9 mouse cellular contexts compared by ENCODE assay signal in the genomic region with DNA sequence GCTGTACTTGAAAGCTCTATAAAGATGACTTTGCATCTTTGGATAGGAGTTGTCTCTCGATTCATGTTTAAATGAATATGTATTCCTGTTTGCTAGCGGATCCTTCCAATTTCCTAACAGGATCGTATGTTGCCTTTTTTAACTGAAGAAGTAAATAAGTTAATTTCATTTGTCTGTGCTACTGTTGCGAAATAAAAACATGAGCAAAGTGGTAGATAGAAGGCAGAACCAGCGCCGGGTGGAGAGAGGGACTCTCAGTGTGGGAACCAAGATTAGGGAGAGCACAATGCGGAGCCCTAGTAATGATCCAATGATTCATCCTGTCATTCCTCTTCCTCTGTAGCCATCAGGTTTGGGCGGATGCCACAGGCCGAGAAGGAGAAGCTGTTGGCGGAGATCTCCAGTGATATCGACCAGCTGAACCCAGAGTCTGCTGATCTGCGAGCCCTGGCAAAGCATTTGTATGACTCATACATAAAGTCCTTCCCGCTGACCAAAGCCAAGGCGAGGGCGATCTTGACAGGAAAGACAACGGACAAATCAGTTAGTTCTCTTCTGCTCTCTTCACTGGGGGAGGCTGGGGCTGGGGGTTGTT.
DNase-seq lines count a peak whose midpoint lies in the region; ATAC-seq lines count a peak whose summit lies in the region.
"Had no signal": no experiment of that assay in that cellular context is flagged by ENCODE, and none has a peak within 500 bp of the region (broad histone marks: within the 10 kb centered on the region; RNA-seq: fewer than 3 reads in every experiment).

No protein-coding gene starts in this region.

- H3K4me3 ChIP-seq in stomach, embryonic 16.5 days (replicated peaks; ENCODE audit: low read length) = no peak overlapping the region
- no peak overlapping the region for H3K4me3 ChIP-seq in hindbrain, embryonic 13.5 days
- H3K4me3 ChIP-seq: embryonic facial prominence, embryonic 15.5 days had no signal

- 49% methylated on average over 16 of the region's 16 CpGs for WGBS in stomach, embryonic 16.5 days
- 91% methylated on average over 16 of the region's 16 CpGs for WGBS in hindbrain, embryonic 13.5 days

- H3K4me2 ChIP-seq in stomach, embryonic 16.5 days (ENCODE audit: low read depth, low read length) = no peak overlapping the region
- no peak overlapping the region for H3K4me2 ChIP-seq in hindbrain, embryonic 13.5 days
- H3K4me2 ChIP-seq: embryonic facial prominence, embryonic 15.5 days had no signal

- H3K27me3 ChIP-seq in stomach, embryonic 16.5 days (ENCODE audit: control insufficient read depth, insufficient read depth, low read length) = no peaks in the 10 kb centered on the region
- H3K27me3 ChIP-seq in hindbrain, embryonic 13.5 days = no peaks in the 10 kb centered on the region
- H3K27me3 ChIP-seq: embryonic facial prominence, embryonic 15.5 days had no signal

- H3K27ac ChIP-seq in stomach, embryonic 16.5 days (ENCODE audit: low read length) = peak overlapping the region; percentile 84
- no peak overlapping the region for H3K27ac ChIP-seq in hindbrain, embryonic 13.5 days
- H3K27ac ChIP-seq: embryonic facial prominence, embryonic 15.5 days had no signal

- H3K9ac ChIP-seq in stomach, embryonic 16.5 days (ENCODE audit: low read length) = no peak overlapping the region
- no peak overlapping the region for H3K9ac ChIP-seq in hindbrain, embryonic 13.5 days
- H3K9ac ChIP-seq: embryonic facial prominence, embryonic 15.5 days had no signal

- H3K4me1 ChIP-seq in stomach, embryonic 16.5 days (ENCODE audit: control insufficient read depth, insufficient read depth, low read length) = peaks cover 16% of the 10 kb centered on the region
- H3K4me1 ChIP-seq in hindbrain, embryonic 13.5 days (replicated peaks) = no peaks in the 10 kb centered on the region; the same call in 1 of the 2 replicates
- H3K4me1 ChIP-seq: embryonic facial prominence, embryonic 15.5 days had no signal

- no peaks in the 10 kb centered on the region for H3K36me3 ChIP-seq in stomach, embryonic 16.5 days (ENCODE audit: control insufficient read depth, insufficient read depth, low read length)
- H3K36me3 ChIP-seq in hindbrain, embryonic 13.5 days = no peaks in the 10 kb centered on the region
- H3K36me3 ChIP-seq: embryonic facial prominence, embryonic 15.5 days had no signal

- H3K9me3 ChIP-seq in stomach, embryonic 16.5 days (replicated peaks; ENCODE audit: control insufficient read depth, low read length) = no peaks in the 10 kb centered on the region
- no peaks in the 10 kb centered on the region for H3K9me3 ChIP-seq in hindbrain, embryonic 13.5 days
- H3K9me3 ChIP-seq: embryonic facial prominence, embryonic 15.5 days had no signal

- ATAC-seq in granulocyte monocyte progenitor cell, adult 5-6 weeks (replicated peaks; ENCODE audit: poor library complexity, severe bottlenecking) = peak; percentile 46; the same call in 1 of the 2 replicates
- ATAC-seq in stomach, embryonic 16.5 days (ENCODE audit: insufficient read depth, low FRiP score) = peak; percentile 81
- ATAC-seq in hindbrain, embryonic 13.5 days (ENCODE audit: low FRiP score) = no peak

- peak; percentile 5 to 9 for DNase-seq in spleen, postnatal 36 days (ENCODE audit: low spot score in 2 of 2)
- no peak for DNase-seq in spleen, postnatal 10 days (ENCODE audit: low spot score in 2 of 2)
- DNase-seq in kidney, postnatal 10 days = peak; percentile 86
- DNase-seq in right cerebral cortex, postnatal 14 days = no peak
- no peak for DNase-seq in right cerebral cortex, postnatal 4 days

Comparison
In these comparisons a context has a peak if more than half of its experiments do, and no peak if none do; other contexts are left out.
1. DNase-seq: peak in spleen, postnatal 36 days (2 of 2) and kidney, postnatal 10 days (single experiment); none in spleen, postnatal 10 days (0 of 2), right cerebral cortex, postnatal 14 days (single experiment) and right cerebral cortex, postnatal 4 days (single experiment).